Mouse (Mus musculus) adrenal gland (tissue): ENCODE data around the gene Rassf1.
"Not testable (repeated sequence)": the region's sequence is repeated elsewhere in the genome, so short reads cannot be mapped to it uniquely, and the experiment has no call there.

Experiments
- intact Hi-C: fragments of 180-260 bp; cut with DNase I; formaldehyde crosslinking; loops from one replicate; pipeline ENCODE4 v1.15.1; 2025

Rassf1 gene

GRCm38 (mm10) chr9:107555031-107555457 lies 3.7 kb downstream of the Rassf1 start:
- intact Hi-C loops, result no loop called here

DNA sequence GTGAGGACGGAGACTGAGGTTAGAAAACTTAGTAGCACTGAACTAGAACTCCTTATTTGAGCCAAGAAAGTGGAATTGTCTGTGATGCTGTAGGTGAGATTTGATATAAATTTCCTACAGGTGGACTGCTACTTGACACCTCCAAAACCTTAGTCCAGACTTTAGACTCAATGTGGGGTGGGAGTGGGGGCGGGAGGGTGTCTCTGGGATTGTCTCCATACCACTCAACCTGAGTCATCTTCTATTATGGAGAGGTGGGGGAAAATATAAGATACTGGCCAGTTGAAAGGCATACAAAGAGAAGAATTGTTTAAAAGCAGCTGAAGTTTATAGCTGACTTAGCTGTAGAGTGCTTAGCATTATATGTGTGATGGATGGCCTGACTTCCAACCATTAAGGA lies 4.3 kb downstream of the Rassf1 start:
- intact Hi-C loops, result no loop called here

DNA sequence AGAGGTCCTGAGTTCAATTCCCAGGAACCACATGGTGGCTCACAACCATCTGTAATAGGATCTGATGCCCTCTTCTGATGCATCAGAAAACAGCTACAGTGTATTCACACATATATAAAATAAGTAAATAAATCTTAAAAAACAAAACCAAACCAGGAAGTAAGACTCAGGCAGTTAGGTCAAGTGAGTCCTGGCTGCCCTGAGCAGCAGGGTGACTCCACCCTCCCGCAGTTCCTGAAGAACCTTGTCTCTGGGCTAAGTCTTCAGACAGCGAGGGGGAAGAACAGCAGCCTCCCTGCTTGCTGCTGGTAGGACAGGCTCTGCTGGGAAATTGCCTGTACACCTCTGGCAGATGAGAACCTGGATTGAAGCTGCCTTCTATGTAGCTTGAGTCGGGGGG lies 5.0 kb downstream of the Rassf1 start:
- intact Hi-C loops, result no loop called here

GRCm38 (mm10) chr9:107563029-107563581 lies 11.8 kb downstream of the Rassf1 start, which contains the start of gene Tusc2:
Gene Tusc2, plus strand, starts transcription at chr9:107563255.
- intact Hi-C loops, result no loop called here

DNA sequence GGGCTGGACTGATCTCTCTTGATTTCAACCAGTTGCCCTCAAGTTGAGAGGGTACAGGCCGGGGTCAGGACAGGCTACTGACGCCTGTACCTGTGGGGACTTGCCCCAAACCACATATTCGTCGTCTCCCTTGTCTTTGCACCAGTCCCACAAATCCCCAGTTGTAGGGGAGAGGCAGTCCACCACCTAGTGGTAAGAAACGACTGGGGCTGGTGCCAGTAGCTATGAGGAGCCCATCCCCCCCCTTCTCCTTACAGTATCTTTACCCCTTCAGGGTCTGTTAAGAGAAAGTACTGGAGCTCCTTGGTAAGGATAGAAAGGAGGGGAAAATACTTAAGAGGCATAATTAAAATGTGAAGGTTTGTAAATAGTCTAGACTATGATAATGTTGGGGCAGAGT lies 14.2 kb downstream of the Rassf1 start:
- intact Hi-C loops, result not testable (repeated sequence)

DNA sequence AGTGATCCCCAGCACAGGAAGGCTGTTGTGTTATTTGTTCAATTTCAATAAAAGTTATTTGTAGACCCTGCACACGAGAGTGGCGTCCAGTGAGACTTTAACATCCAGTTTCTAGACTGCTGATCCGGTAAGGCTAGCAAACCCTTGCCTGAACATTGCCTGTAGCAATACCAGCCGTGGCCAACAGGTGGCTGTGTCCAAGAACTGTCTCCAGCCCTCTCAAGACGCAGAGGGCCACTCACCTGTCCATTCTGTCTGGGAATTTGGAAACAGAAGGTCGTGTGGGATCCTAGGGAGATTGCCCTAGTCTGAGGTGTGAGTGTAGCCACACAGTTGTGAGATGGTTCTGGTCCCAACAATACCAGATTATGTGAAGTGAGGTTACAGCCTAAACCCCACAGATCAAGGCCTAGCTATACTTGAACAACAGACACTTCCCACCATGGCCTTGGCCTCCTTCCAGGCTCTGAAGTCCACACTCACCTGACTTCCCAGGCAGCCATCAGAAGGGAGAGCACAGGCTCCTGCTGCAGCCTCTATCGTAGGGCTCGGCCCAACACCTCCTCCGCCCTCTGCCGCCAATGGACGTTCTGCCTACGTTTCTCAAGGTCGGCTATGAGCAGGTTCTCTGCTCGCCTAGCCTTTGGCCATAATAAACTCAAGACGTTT lies 14.8 kb downstream of the Rassf1 start:
- intact Hi-C loops, result no loop called here

GRCm38 (mm10) chr9:107566855-107567254 lies 15.5 kb downstream of the Rassf1 start:
- intact Hi-C loops, result no loop called here

DNA sequence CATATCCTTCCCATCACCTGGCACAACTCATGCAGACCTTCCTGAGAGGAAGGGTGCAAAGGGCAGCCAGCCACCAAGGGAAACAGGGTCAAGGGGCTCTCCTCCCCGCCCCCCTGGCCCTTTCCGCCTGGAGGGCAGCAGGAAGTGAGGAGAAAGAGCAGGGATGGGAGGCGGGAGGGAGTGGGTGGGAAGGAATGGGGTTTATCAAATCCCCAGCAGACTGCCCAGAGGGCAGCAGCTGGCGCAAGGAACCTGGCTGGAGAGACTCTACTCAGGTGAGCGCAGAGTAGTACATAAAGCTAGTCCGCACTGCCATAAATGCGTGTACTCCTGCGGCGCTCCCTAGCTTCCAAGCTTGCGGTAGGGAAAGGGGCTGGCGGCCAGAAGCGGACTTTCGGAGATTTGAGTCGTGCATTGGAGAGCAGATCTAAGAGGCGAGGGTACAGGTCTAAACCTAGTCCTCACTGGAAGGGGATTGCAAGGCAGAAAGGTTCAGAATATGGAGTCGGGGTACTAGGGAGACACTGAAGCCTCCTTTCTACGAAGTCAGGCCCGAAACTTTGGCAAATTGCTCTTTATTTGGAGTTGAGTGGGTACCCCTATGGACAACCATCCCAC lies 16.5 kb downstream of the Rassf1 start, which contains the start of gene Hyal2:
TSS of gene Hyal2 (plus strand) at position 244 of the 618 bp plus-strand sequence.
- intact Hi-C loops, result no loop called here

GRCm38 (mm10) chr9:107568331-107569261 lies 17.2 kb downstream of the Rassf1 start:
- intact Hi-C loops, result no loop called here

- intact Hi-C loops, result no loop called here
Measured at GRCm38 (mm10) chr9:107569270-107569669, 17.9 kb downstream of the Rassf1 start.

GRCm38 (mm10) chr9:107570016-107570415 lies 18.7 kb downstream of the Rassf1 start:
- intact Hi-C loops, result no loop called here

- intact Hi-C loops, result no loop called here
Measured at GRCm38 (mm10) chr9:107570845-107571244, 19.5 kb downstream of the Rassf1 start.

- intact Hi-C loops, result no loop called here
Measured at GRCm38 (mm10) chr9:107571534-107572326, 20.4 kb downstream of the Rassf1 start.

DNA sequence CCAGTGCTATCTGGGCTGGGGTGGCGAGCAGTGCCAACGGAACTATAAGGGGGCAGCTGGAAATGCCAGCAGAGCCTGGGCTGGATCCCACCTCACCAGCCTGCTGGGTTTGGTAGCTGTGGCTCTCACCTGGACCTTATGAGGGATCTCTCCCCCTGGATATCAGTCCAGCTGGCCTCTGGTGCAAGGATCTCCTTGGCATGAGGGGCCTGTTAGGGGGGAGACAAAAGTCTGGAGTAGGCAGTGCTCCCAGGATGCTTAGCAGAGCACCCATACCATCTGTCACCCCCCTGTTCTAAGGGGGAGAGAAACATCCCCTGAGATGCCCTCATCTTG lies 20.9 kb downstream of the Rassf1 start:
- intact Hi-C loops, result no loop called here

GRCm38 (mm10) chr9:107573774-107574173 lies 22.4 kb downstream of the Rassf1 start:
- intact Hi-C loops, result not testable (repeated sequence)

GRCm38 (mm10) chr9:107575579-107576356 lies 24.4 kb downstream of the Rassf1 start:
- intact Hi-C loops, result no loop called here

DNA sequence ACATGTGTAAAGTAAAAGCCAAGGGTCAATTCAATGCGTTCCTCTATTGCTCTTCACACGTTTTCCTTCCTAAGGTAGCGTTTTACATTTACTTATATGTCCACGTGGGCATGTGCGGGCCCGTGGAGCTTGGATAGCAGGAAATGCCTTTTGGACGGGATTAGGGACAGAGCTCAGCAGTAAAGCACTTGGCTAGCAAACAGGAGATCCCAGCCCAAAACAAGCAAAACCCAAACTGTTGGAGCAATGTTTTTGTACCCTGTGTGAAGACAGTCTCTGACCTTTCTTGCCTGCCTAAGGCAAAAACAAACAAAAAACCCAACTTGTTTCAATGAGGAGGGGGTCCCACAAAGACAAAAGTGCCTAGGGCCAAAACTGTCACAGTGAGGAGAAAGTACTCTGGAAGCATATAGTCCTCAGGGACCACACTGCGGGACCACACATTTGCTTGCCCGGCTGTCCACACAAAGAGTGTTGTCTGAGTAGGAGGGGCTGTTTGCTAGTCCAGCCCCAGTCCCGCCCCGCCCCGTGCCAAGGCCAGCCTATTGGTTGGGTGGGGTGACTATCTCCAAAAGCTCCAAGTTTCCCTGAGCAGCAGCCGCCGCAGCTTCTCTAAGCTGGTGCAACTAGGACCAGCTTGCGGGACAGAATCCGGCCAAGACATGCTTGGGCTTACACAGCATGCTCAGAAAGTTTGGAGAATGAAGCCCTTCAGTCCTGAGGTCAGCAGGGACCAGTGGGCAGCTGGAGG lies 25.2 kb downstream of the Rassf1 start, which contains the start of gene Hyal1:
TSS of gene Hyal1 (plus strand) at position 571 of the 751 bp plus-strand sequence.
- intact Hi-C loops, result no loop called here

DNA sequence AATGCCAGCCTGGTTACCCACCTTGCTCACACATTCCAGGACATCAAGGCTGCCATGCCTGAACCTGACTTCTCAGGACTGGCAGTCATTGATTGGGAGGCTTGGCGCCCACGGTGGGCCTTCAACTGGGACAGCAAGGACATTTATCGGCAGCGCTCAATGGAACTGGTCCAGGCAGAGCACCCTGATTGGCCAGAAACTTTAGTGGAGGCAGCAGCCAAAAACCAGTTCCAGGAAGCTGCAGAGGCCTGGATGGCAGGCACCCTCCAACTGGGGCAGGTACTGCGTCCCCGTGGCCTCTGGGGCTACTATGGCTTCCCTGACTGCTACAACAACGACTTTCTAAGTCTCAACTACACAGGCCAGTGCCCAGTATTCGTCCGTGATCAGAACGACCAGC lies 26.5 kb downstream of the Rassf1 start:
- intact Hi-C loops, result no loop called here

DNA sequence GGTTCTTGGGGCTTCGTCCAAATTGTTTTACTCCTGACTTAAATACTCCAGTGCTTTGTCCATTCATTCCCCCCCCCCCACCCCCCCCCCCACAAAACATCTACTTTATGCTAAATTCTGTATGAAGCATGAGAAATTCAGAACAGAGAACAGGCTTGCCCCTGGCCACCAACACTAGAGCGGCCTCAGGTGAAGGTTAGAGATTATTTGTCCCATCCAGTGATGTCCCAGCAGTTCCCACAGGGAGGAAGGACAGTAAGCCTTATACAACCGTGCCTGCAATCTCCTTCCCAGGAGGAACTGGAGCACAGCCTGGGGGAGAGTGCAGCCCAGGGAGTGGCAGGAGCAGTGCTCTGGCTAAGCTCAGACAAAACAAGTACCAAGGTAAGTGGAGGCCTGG lies 27.2 kb downstream of the Rassf1 start, which contains the start of gene Naa80:
TSS of gene Naa80 (plus strand) at position 301 of the 400 bp plus-strand sequence.
- intact Hi-C loops, result no loop called here
